19 mouse cellular contexts compared by ENCODE assay signal in genomic region chr10:12703526-12703925, GRCm38 (mm10).
DNase-seq lines count a peak whose midpoint lies in the region; ATAC-seq and TF ChIP-seq lines count a peak whose summit lies in the region.
"Had no signal": no experiment of that assay in that cellular context is flagged by ENCODE, and none has a peak within 500 bp of the region (broad histone marks: within the 10 kb centered on the region; RNA-seq: fewer than 3 reads in every experiment).

No protein-coding gene starts in this region.

- H3K4me2 ChIP-seq in heart, embryonic 12.5 days: peak overlapping the region; percentile 23
- no peak overlapping the region for H3K4me2 ChIP-seq in kidney, postnatal 0 days (ENCODE audit: low read length)
- H3K4me2 ChIP-seq in lung, postnatal 0 days (replicated peaks; ENCODE audit: low read depth, low read length): no peak overlapping the region
- H3K4me2 ChIP-seq: embryonic facial prominence, embryonic 13.5 days; hindbrain, embryonic 14.5 days; limb, embryonic 15.5 days; liver, embryonic 15.5 days; midbrain, embryonic 11.5 days had no signal

- intact Hi-C loops in heart, postnatal 10 days (cut with DNase I): no loop called here

- H3K4me3 ChIP-seq in heart, embryonic 12.5 days: no peak overlapping the region
- no peak overlapping the region for H3K4me3 ChIP-seq in kidney, postnatal 0 days (replicated peaks; ENCODE audit: low read depth, low read length)
- no peak overlapping the region for H3K4me3 ChIP-seq in lung, postnatal 0 days (ENCODE audit: low read depth, low read length)
- H3K4me3 ChIP-seq: embryonic facial prominence, embryonic 13.5 days; layer of hippocampus, adult 2 months; limb, embryonic 15.5 days; liver, embryonic 15.5 days had no signal

- no peak for TF ChIP-seq CTCF in kidney, postnatal 0 days (IDR thresholded peaks at IDR 0.05; ENCODE audit: low read depth)
- TF ChIP-seq CTCF in lung, postnatal 0 days (IDR thresholded peaks at IDR 0.05): no peak

- peaks cover 19% of the 10 kb centered on the region; the same call in 1 of the 2 replicates for H3K36me3 ChIP-seq in heart, embryonic 12.5 days
- no peaks in the 10 kb centered on the region for H3K36me3 ChIP-seq in kidney, postnatal 0 days (ENCODE audit: insufficient read depth, low read length)
- no peaks in the 10 kb centered on the region; the same call in none of the 2 replicates for H3K36me3 ChIP-seq in lung, postnatal 0 days (ENCODE audit: insufficient read depth, low read length)

- peak; percentile 41; the same call in 1 of the 2 replicates for TF ChIP-seq EP300 in lung, postnatal 0 days (IDR thresholded peaks at IDR 0.05)

- no peaks in the 10 kb centered on the region for H3K27me3 ChIP-seq in heart, embryonic 12.5 days (replicated peaks)
- H3K27me3 ChIP-seq in kidney, postnatal 0 days (ENCODE audit: insufficient read depth, low read length): no peaks in the 10 kb centered on the region
- H3K27me3 ChIP-seq in lung, postnatal 0 days (replicated peaks; ENCODE audit: insufficient read depth, low read length): no peaks in the 10 kb centered on the region
- H3K27me3 ChIP-seq: embryonic facial prominence, embryonic 13.5 days; limb, embryonic 15.5 days; liver, embryonic 15.5 days had no signal

- peaks cover 44% of the 10 kb centered on the region for H3K4me1 ChIP-seq in heart, embryonic 12.5 days (replicated peaks)
- no peaks in the 10 kb centered on the region for H3K4me1 ChIP-seq in kidney, postnatal 0 days (replicated peaks; ENCODE audit: insufficient read depth, low read length)
- H3K4me1 ChIP-seq in lung, postnatal 0 days (ENCODE audit: insufficient read depth, low read depth, low read length): no peaks in the 10 kb centered on the region
- H3K4me1 ChIP-seq: liver, embryonic 15.5 days had no signal

- no peak for DNase-seq in heart, adult 9 months (ENCODE audit: low spot score in 2 of 2)
- DNase-seq in kidney, postnatal 0 days (ENCODE audit: low spot score): peak; percentile 25
- no peak for DNase-seq in kidney, adult 18-20 months
- DNase-seq in lung, postnatal 0 days (ENCODE audit: low spot score): no peak
- no peak for DNase-seq in lung, postnatal 25 days (ENCODE audit: low spot score)
- DNase-seq in heart, postnatal 10 days: peak; percentile 22 to 44
- DNase-seq in cerebellum, postnatal 25 days: no peak
- DNase-seq: adrenal gland, adult 8-10 months; cerebellum, adult 8-10 months; layer of hippocampus, postnatal 36 days; thymus, adult 2 months had no signal

- ATAC-seq in heart, embryonic 12.5 days (ENCODE audit: insufficient number of reproducible peaks, low FRiP score): no peak
- no peak; the same call in 1 of the 2 replicates for ATAC-seq in kidney, postnatal 0 days (replicated peaks; ENCODE audit: low FRiP score, low read depth)
- peak; percentile 25; the same call in 1 of the 2 replicates for ATAC-seq in lung, postnatal 0 days
- ATAC-seq: forebrain, embryonic 16.5 days had no signal

- peak overlapping the region; percentile 69 for H3K27ac ChIP-seq in heart, embryonic 12.5 days (ENCODE audit: poor library complexity, severe bottlenecking)
- H3K27ac ChIP-seq in kidney, postnatal 0 days: no peak overlapping the region
- no peak overlapping the region for H3K27ac ChIP-seq in lung, postnatal 0 days (ENCODE audit: low read length)
- H3K27ac ChIP-seq: hindbrain, embryonic 14.5 days; layer of hippocampus, adult 2 months; limb, embryonic 15.5 days; liver, embryonic 15.5 days had no signal

- WGBS in heart, embryonic 12.5 days: 49% methylated on average over 3 of the region's 3 CpGs
- 64% methylated on average over 3 of the region's 3 CpGs for WGBS in kidney, postnatal 0 days
- 54% methylated on average over 3 of the region's 3 CpGs for WGBS in lung, postnatal 0 days

- no peak overlapping the region for H3K9ac ChIP-seq in heart, embryonic 12.5 days
- no peak overlapping the region for H3K9ac ChIP-seq in kidney, postnatal 0 days (ENCODE audit: low read depth, low read length)
- no peak overlapping the region for H3K9ac ChIP-seq in lung, postnatal 0 days (replicated peaks; ENCODE audit: low read depth)
- H3K9ac ChIP-seq: embryonic facial prominence, embryonic 13.5 days; hindbrain, embryonic 14.5 days; limb, embryonic 15.5 days; liver, embryonic 15.5 days had no signal

- H3K9me3 ChIP-seq in heart, embryonic 12.5 days (replicated peaks): no peaks in the 10 kb centered on the region
- no peaks in the 10 kb centered on the region for H3K9me3 ChIP-seq in kidney, postnatal 0 days (replicated peaks; ENCODE audit: low read length)
- H3K9me3 ChIP-seq in lung, postnatal 0 days (ENCODE audit: low read length): no peaks in the 10 kb centered on the region
- H3K9me3 ChIP-seq: embryonic facial prominence, embryonic 13.5 days; limb, embryonic 15.5 days; liver, embryonic 15.5 days had no signal

Comparison
In these comparisons a context has a peak if more than half of its experiments do, and no peak if none do; other contexts are left out.
1. DNase-seq: peak in kidney, postnatal 0 days (single experiment) and heart, postnatal 10 days (2 of 2); none in heart, adult 9 months (0 of 2), kidney, adult 18-20 months (single experiment), lung, postnatal 0 days (single experiment), lung, postnatal 25 days (single experiment) and cerebellum, postnatal 25 days (0 of 2).